Mouse (Mus musculus) liver, embryonic 14.5 days (tissue): ENCODE data around the gene Il31ra. TPM values are rescaled to one million over a fixed set of nuclear protein-coding genes. Genes with fewer than 3 reads are reported as not detected.
"Not testable (repeated sequence)": the region's sequence is repeated elsewhere in the genome, so short reads cannot be mapped to it uniquely, and the experiment has no call there.

Experiments
- ATAC-seq: fragments of 200-750 bp; cut with Nextera tagmentation; 2 replicates; pipeline ENCODE4 v1.8.0; 2017; ENCODE audit warnings: moderate number of reproducible peaks, mild to moderate bottlenecking, moderate library complexity; ENCODE audit not compliant: insufficient read depth
- DNase-seq, 3 experiments: peaks; one replicate each; pipeline ENCODE4 v3.0.0-alpha.2; 2012 to 2013; ENCODE audit warnings: low read depth in 3 of 3, low spot score in 3 of 3
- H3K27ac ChIP-seq: fragments of 300-500 bp; sonication (generic); 2 replicates; pipeline ENCODE4 v1.5.1; 2014; ENCODE audit warnings: moderate library complexity, mild to moderate bottlenecking, control low read depth, inconsistent platforms
- H3K27me3 ChIP-seq: fragments of 300-500 bp; sonication (generic); 2 replicates; pipeline ENCODE4 v1.6.1; 2014; ENCODE audit warnings: mild to moderate bottlenecking, low read length, moderate library complexity; ENCODE audit not compliant: control insufficient read depth, insufficient read depth
- H3K36me3 ChIP-seq: fragments of 300-500 bp; sonication (generic); replicated peaks from 2 replicates; pipeline ENCODE4 v1.6.1; 2014; ENCODE audit warnings: low read depth; ENCODE audit not compliant: control insufficient read depth, insufficient read depth
- H3K4me1 ChIP-seq, 2 experiments: fragments of 200-500 bp in 1 of 2; fragments of 300-500 bp in 1 of 2; sonication (generic) in 1 of 2; replicated peaks; 2 replicates each; pipeline ENCODE4 v1.6.1; 2012 to 2014; ENCODE audit warnings: antibody characterized with exemption in 1 of 2, inconsistent platforms in 1 of 2, low read length in 1 of 2; ENCODE audit not compliant: control insufficient read depth in 2 of 2, insufficient read depth in 2 of 2
- H3K4me2 ChIP-seq: fragments of 300-500 bp; sonication (generic); 2 replicates; pipeline ENCODE4 v1.6.1; 2014; ENCODE audit warnings: low read depth, mild to moderate bottlenecking, control low read depth, moderate library complexity
- H3K4me3 ChIP-seq, 2 experiments: fragments of 200-500 bp in 1 of 2; fragments of 300-500 bp in 1 of 2; sonication (generic) in 1 of 2; 2 replicates each; pipeline ENCODE4 v1.5.1; 2012 to 2014; ENCODE audit warnings: low read depth in 2 of 2, low read length in 2 of 2, mild to moderate bottlenecking in 2 of 2, control low read depth in 1 of 2, inconsistent platforms in 1 of 2, moderate library complexity in 1 of 2; ENCODE audit not compliant: insufficient read depth in 1 of 2
- H3K9ac ChIP-seq: fragments of 300-500 bp; sonication (generic); replicated peaks from 2 replicates; pipeline ENCODE4 v1.6.1; 2014; ENCODE audit warnings: mild to moderate bottlenecking, control low read depth, moderate library complexity
- H3K9me3 ChIP-seq: fragments of 300-500 bp; sonication (generic); 2 replicates; pipeline ENCODE4 v1.6.1; 2016; ENCODE audit warnings: low read length, mixed read lengths; ENCODE audit not compliant: control insufficient read depth
- CTCF ChIP-seq: IDR thresholded peaks from 2 replicates; pipeline ENCODE4 v1.5.1; 2016; ENCODE audit warnings: antibody characterized with exemption, low read depth, control low read depth
- EP300 ChIP-seq: IDR thresholded peaks from 2 replicates; pipeline ENCODE4 v1.6.1; 2016; ENCODE audit warnings: antibody characterized with exemption, low read depth
- WGBS: fragments of 180-500 bp; shearing (Covaris S2); extraction: QIAGEN DNeasy Blood & Tissue Kit; methylation state at CpG from one replicate; pipeline ENCODE4 v1.1.7; 2014; ENCODE audit not compliant: insufficient replicate concordance; 5-methylcytosine and 5-hydroxymethylcytosine counted together
- polyA plus RNA-seq, 2 experiments: library from polyadenylated mRNA; depleted of rRNA in 1 of 2; stranded (reverse) in 1 of 2; unstranded in 1 of 2; fragments of >200 nt; fragmentation: Nextera tagmentation in 1 of 2; extraction: Ambion mirVana in 1 of 2; gene quantifications; 2 replicates each; pipeline versions ENCODE4 v1.2.1 to v1.2.3; 2012 to 2014

Gene Il31ra
- polyA plus RNA-seq, 2 experiments = 0.04 TPM; not detected in 1

- ATAC-seq (no peak), DNase-seq (no peak)
- Histone ChIP-seq H3K27ac (no peak overlapping the region), H3K27me3 (no peaks in the 10 kb centered on the region), H3K36me3 (no peaks in the 10 kb centered on the region), H3K9ac (no peak overlapping the region), H3K4me1 (no peaks in the 10 kb centered on the region), H3K9me3 (no peaks in the 10 kb centered on the region), H3K4me3 (no peak overlapping the region), H3K4me2 (no peak overlapping the region)
- no peak for TF ChIP-seq CTCF
- no peak for TF ChIP-seq EP300
- 74% methylated on average over 8 of the region's 8 CpGs for WGBS
These were observed 11.9 kb downstream of the Il31ra start for GRCm38 (mm10) chr13:112582291-112582690.

DNA sequence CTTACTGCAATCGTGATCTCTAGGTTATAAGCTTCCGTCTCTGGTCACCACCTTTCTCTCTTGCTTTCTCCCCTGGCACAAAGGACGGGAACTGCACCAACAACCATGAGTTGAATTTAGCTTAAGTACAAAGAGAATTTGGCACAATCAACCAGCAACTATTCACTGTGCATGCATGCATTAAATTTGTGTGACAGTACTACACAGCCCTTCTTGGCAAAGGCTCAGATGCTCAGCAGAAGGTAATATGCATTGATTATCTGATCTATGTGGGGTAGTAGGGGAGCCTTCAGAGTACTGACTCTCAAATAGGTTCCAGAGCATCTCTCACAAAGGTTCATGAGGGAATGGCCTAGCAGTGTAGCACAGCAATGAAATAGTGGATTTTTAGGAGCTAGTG, 12.4 kb downstream of the Il31ra start:
- no peak overlapping the region for H3K4me3 ChIP-seq
- ATAC-seq (no peak), DNase-seq (no peak)
- H3K9me3 ChIP-seq = no peaks in the 10 kb centered on the region
- H3K36me3 ChIP-seq = no peaks in the 10 kb centered on the region
- no peaks in the 10 kb centered on the region for H3K4me1 ChIP-seq
- WGBS = 78% methylated on average over 3 of the region's 3 CpGs
- no peak overlapping the region for H3K9ac ChIP-seq
- H3K27me3 ChIP-seq = no peaks in the 10 kb centered on the region
- no peak overlapping the region for H3K4me2 ChIP-seq
- TF ChIP-seq CTCF (no peak), EP300 (no peak)
- H3K27ac ChIP-seq = no peak overlapping the region

- ATAC-seq (no peak), DNase-seq (no peak)
- H3K4me2 ChIP-seq = no peak overlapping the region
- no peaks in the 10 kb centered on the region for H3K4me1 ChIP-seq
- H3K36me3 ChIP-seq = no peaks in the 10 kb centered on the region
- no peak overlapping the region for H3K27ac ChIP-seq
- H3K4me3 ChIP-seq = no peak overlapping the region
- 45% methylated on average over 11 of the region's 11 CpGs for WGBS
- TF ChIP-seq EP300 = no peak
- TF ChIP-seq CTCF = no peak
- no peaks in the 10 kb centered on the region for H3K9me3 ChIP-seq
- no peaks in the 10 kb centered on the region for H3K27me3 ChIP-seq
- H3K9ac ChIP-seq = no peak overlapping the region
These were observed 13.4 kb downstream of the Il31ra start for GRCm38 (mm10) chr13:112580590-112581320.

- not testable (repeated sequence) for ATAC-seq, H3K9me3 ChIP-seq
These were observed 16.1 kb downstream of the Il31ra start for GRCm38 (mm10) chr13:112578041-112578440.

GRCm38 (mm10) chr13:112573800-112574199, 20.4 kb downstream of the Il31ra start:
- H3K9ac ChIP-seq = no peak overlapping the region
- no peak for DNase-seq
- H3K36me3 ChIP-seq = no peaks in the 10 kb centered on the region
- H3K9me3 ChIP-seq = no peaks in the 10 kb centered on the region
- H3K27ac ChIP-seq = no peak overlapping the region
- H3K4me3 ChIP-seq = no peak overlapping the region
- no peaks in the 10 kb centered on the region for H3K27me3 ChIP-seq
- no peak overlapping the region for H3K4me2 ChIP-seq
- TF ChIP-seq EP300 = no peak
- TF ChIP-seq CTCF = no peak
- no peak for ATAC-seq
- no peaks in the 10 kb centered on the region for H3K4me1 ChIP-seq

More at GRCm38 (mm10) chr13:112578041-112578440, 16.1 kb downstream of the Il31ra start:
- not testable (repeated sequence) for H3K4me1 ChIP-seq, DNase-seq, H3K27me3 ChIP-seq, H3K27ac ChIP-seq, H3K4me3 ChIP-seq, H3K9ac ChIP-seq, H3K36me3 ChIP-seq, H3K4me2 ChIP-seq
- 57% methylated on average over 11 of the region's 11 CpGs for WGBS
